Mouse (Mus musculus) thymus, adult 2 months (tissue): Measurements from ENCODE around the gene Meaf6. TPM values are rescaled to one million over a fixed set of nuclear protein-coding genes. Genes with fewer than 3 reads are reported as not detected.

Experiments used
- DNase-seq: peaks from one replicate; pipeline ENCODE4 v3.0.0; 2021
- H3K27ac ChIP-seq: fragments of 200-500 bp; 2 replicates; pipeline ENCODE4 v1.5.1; 2012; ENCODE audit warnings: low read length, control low read depth; ENCODE audit not compliant: control insufficient read depth, insufficient read depth
- H3K27me3 ChIP-seq: fragments of 200-500 bp; 2 replicates; pipeline ENCODE4 v1.6.1; 2012; ENCODE audit warnings: mild to moderate bottlenecking, low read length, moderate library complexity, mixed read lengths; ENCODE audit not compliant: control insufficient read depth, insufficient read depth
- H3K36me3 ChIP-seq: fragments of 200-500 bp; 2 replicates; pipeline ENCODE4 v1.6.1; 2012; ENCODE audit warnings: mild to moderate bottlenecking, low read length, moderate library complexity; ENCODE audit not compliant: control insufficient read depth, insufficient read depth
- H3K4me1 ChIP-seq: fragments of 200-500 bp; replicated peaks from 2 replicates; pipeline ENCODE4 v1.6.1; 2012; ENCODE audit warnings: low read length; ENCODE audit not compliant: control insufficient read depth, insufficient read depth
- H3K4me3 ChIP-seq: fragments of 200-500 bp; 2 replicates; pipeline ENCODE4 v1.5.1; 2012; ENCODE audit warnings: mild to moderate bottlenecking, low read length, control low read depth, moderate library complexity; ENCODE audit not compliant: control insufficient read depth, insufficient read depth
- CTCF ChIP-seq: fragments of 200-500 bp; IDR thresholded peaks from 2 replicates; pipeline ENCODE4 v1.5.1; 2012; ENCODE audit warnings: mild to moderate bottlenecking, control low read depth, low read length, moderate library complexity, borderline replicate concordance; ENCODE audit not compliant: control insufficient read depth, poor library complexity, insufficient read depth; ENCODE audit errors: extremely low read depth
- POLR2A ChIP-seq: fragments of 200-500 bp; IDR thresholded peaks from 2 replicates; pipeline ENCODE4 v1.6.1; 2012; ENCODE audit warnings: mild to moderate bottlenecking, low read length, control low read depth, moderate library complexity; ENCODE audit not compliant: control insufficient read depth, poor library complexity, insufficient read depth; ENCODE audit errors: extremely low read depth
- WGBS: fragments of 180-500 bp; shearing (Covaris S2); methylation state at CpG from one replicate; pipeline ENCODE4 v1.1.7; 2018; 5-methylcytosine and 5-hydroxymethylcytosine counted together
- polyA plus RNA-seq: library from polyadenylated mRNA; depleted of rRNA; stranded (reverse); fragments of >200 nt; gene quantifications from 2 replicates; pipeline ENCODE4 v1.2.3, GENCODE M21; 2012; rRNA removed

The Meaf6 gene
- polyA plus RNA-seq, 1 experiment, result 26.4 TPM

DNA sequence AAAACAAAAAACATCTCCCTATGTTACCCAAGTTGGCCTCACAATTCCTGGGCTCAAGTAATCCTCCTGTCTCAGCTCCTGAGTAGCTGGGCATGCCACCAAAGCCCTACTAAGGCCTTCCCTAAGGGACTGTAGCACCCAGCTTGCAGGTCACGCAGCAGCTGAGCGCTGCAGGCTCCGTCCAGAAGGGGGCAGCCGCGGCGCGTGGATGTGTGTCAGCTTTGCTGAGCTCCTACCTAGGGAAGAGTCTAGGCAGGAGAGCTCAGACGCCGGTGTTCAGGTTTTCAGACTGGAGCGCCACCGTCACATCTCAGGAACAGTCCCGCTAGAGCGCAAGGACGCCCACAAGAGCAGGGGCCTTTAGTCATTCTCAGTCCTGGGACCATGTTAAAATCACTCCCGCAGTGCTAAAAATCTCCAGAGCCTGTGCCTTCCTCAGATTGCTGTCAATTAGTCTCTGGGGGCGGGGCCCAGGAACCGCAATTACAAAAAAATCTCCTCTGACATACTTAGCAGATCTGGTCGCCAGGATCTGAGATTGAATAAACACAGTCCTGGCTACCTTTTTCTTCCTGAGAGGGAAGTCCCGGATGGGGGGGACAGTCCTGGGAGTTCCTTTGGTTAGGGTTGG is 75.5 kb downstream of the Meaf6 start:
- Histone ChIP-seq H3K36me3 (no peaks in the 10 kb centered on the region), H3K4me1 (no peaks in the 10 kb centered on the region), H3K27ac (no peak overlapping the region), H3K27me3 (no peaks in the 10 kb centered on the region), H3K4me3 (no peak overlapping the region)
- TF ChIP-seq CTCF (peak; percentile 95), POLR2A (no peak)
- peak; percentile 83 for DNase-seq
- WGBS, result 4% methylated on average over 19 of the region's 19 CpGs

DNA sequence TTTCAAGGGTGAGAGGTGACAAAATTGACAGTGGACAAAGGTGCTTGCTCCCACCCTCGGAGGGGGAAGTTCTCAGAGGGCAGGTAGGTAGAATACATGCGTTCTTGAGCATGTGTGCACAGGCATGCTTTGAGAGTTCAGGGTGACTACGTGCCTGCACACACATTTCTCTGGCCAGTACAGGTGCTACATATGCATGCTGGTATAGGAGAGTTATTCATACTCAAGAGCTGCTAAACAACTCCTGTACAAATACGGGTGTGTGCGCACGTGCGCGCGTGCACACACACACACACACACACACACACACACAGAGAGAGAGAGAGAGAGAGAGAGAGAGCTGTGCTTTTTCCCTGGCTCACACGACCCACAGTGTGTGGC is 76.0 kb downstream of the Meaf6 start:
- Histone ChIP-seq H3K27ac (no peak overlapping the region), H3K4me1 (no peaks in the 10 kb centered on the region), H3K36me3 (no peaks in the 10 kb centered on the region), H3K4me3 (no peak overlapping the region), H3K27me3 (no peaks in the 10 kb centered on the region)
- WGBS, result 79% methylated on average over 10 of the region's 10 CpGs
- TF ChIP-seq POLR2A, result no peak
- no peak for TF ChIP-seq CTCF
- DNase-seq, result no peak

- H3K27ac ChIP-seq, result no peak overlapping the region
- 74% methylated on average over 8 of the region's 8 CpGs for WGBS
- H3K36me3 ChIP-seq, result no peaks in the 10 kb centered on the region
- no peak overlapping the region for H3K4me3 ChIP-seq
- H3K27me3 ChIP-seq, result no peaks in the 10 kb centered on the region
- no peaks in the 10 kb centered on the region for H3K4me1 ChIP-seq
- TF ChIP-seq POLR2A (no peak), CTCF (no peak)
- no peak for DNase-seq
Observed at GRCm38 (mm10) chr4:125161392-125161791, 76.5 kb downstream of the Meaf6 start.

GRCm38 (mm10) chr4:125162701-125163100 is 77.8 kb downstream of the Meaf6 start:
- Histone ChIP-seq H3K27ac (no peak overlapping the region), H3K27me3 (no peaks in the 10 kb centered on the region), H3K36me3 (no peaks in the 10 kb centered on the region), H3K4me3 (no peak overlapping the region), H3K4me1 (no peaks in the 10 kb centered on the region)
- WGBS, result 82% methylated on average over 7 of the region's 7 CpGs
- TF ChIP-seq CTCF (no peak), POLR2A (no peak)
- no peak for DNase-seq

Other genes with a start within 250 kb of the Meaf6 start
- gene Yrdc, start 234.5 kb upstream of the Meaf6 start, polyA plus RNA-seq, result 63.0 and 70.4 TPM in 2 replicates
- 26.2 and 28.0 TPM in 2 replicates for gene 1110065P20Rik, start 233.9 kb upstream of the Meaf6 start, polyA plus RNA-seq
- 1.1 and 1.4 TPM in 2 replicates for gene Maneal, start 223.0 kb upstream of the Meaf6 start, polyA plus RNA-seq
- 0.06 and 0.07 TPM in 2 replicates for gene Epha10, start 204.2 kb upstream of the Meaf6 start, polyA plus RNA-seq
- gene 9930104L06Rik, start 148.1 kb upstream of the Meaf6 start, polyA plus RNA-seq, result 18.3 and 21.6 TPM in 2 replicates
- 79.4 and 102 TPM in 2 replicates for gene Cdca8, start 145.8 kb upstream of the Meaf6 start, polyA plus RNA-seq
- 2.2 and 2.3 TPM in 2 replicates for gene Rspo1, start 98.7 kb upstream of the Meaf6 start, polyA plus RNA-seq
- 17.9 and 18.3 TPM in 2 replicates for gene Gnl2, start 68.5 kb upstream of the Meaf6 start, polyA plus RNA-seq
- 0.22 and 0.57 TPM in 2 replicates for gene Dnali1, start 19.4 kb upstream of the Meaf6 start, polyA plus RNA-seq
- gene Snip1, start 18.5 kb upstream of the Meaf6 start, polyA plus RNA-seq, result 20.5 and 22.5 TPM in 2 replicates
- 27.4 and 28.7 TPM in 2 replicates for gene Zc3h12a, start 42.7 kb downstream of the Meaf6 start, polyA plus RNA-seq